Mouse (Mus musculus) layer of hippocampus, postnatal 14 days (tissue): ENCODE results near the gene Dnmt1. TPM values are rescaled to one million over a fixed set of nuclear protein-coding genes. Genes with fewer than 3 reads are reported as not detected.

Experiments used
- DNase-seq, 2 experiments: peaks; one replicate each; pipeline ENCODE4 v3.0.0; 2021 to 2022; ENCODE audit warnings: low spot score in 2 of 2, mixed read lengths in 1 of 2
- total RNA-seq, 2 experiments: library from RNA; stranded (reverse); gene quantifications; 2 replicates each; pipeline ENCODE4 v1.2.3; 2021

Gene Dnmt1
- total RNA-seq, 2 experiments from 2014 or later: 35.5 to 37.1 TPM

DNA sequence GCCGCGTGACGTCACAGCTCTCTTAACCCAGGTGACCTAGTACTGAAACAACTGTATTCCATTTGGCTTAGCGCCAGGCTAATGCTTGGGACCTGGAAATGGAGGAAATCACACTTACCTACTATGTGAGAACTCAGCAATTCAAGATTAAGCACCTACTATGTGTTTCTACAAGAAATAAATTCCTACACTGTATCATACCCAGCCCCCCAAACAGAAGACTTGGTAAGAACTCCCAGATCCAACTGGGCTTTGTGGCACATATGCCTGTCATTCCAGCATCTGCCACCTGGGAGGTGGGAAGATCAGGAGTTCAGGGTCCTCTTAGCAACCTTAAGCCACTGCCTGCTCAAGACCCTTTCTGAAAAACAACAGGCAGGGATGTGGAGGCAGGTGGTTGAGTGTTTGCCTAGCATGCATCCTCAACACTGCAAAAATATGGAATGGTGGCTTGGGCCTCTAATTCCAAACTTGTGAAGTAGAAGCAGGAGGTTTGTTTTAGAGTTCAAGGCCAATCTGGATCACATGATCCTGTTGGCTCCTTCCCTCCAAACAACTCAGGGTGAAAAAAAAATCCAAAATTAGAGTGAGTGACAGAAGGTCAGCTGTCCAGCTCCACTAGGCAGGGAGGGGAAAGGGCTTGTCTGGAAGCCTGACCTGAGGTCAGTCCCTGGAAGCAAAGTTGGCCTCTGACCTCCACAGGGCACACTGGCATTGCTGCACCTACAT is 17.4 kb upstream of the Dnmt1 start:
- DNase-seq: no peak

DNA sequence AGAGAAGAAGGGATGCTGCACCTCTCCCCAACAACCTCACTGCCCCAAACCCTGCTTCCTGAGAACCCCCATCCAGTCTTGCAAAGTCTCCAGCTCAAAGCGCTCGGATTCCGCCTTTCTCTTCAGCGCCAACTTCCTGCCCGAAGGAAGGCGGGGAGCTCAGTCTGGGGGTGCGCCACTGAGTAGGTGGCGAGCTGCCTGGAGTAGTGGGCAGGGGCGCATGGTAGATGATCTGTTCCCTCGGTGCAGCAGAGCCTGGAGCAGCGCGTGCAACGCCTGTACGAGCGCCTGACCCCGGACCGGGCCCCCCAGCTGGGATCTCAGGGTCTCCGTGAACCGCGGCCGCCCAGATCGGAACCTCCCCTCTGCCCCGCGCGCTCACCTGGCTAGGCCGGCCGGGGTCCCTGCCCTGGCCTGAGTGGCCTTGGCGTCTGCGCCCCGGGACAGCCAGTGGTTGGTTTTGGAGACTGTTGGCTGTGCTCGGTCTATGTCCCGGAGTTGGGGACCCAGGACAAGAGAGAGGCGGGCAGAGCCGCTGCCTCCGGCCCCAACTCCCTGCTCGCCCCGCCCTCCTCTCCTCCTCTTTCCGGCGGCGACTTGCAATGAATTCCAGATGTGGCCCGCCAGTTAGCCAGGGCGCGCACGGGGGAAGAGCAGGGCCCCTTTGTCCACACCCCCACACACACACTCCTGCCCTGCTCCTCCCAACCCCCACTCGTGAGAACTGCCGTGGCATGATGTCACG is 16.7 kb upstream of the Dnmt1 start, which contains the start of gene S1pr2:
S1pr2 (minus strand) TSS at position 566 of the 745 bp plus-strand sequence.
- DNase-seq: peak; percentile 37 to 43

DNA sequence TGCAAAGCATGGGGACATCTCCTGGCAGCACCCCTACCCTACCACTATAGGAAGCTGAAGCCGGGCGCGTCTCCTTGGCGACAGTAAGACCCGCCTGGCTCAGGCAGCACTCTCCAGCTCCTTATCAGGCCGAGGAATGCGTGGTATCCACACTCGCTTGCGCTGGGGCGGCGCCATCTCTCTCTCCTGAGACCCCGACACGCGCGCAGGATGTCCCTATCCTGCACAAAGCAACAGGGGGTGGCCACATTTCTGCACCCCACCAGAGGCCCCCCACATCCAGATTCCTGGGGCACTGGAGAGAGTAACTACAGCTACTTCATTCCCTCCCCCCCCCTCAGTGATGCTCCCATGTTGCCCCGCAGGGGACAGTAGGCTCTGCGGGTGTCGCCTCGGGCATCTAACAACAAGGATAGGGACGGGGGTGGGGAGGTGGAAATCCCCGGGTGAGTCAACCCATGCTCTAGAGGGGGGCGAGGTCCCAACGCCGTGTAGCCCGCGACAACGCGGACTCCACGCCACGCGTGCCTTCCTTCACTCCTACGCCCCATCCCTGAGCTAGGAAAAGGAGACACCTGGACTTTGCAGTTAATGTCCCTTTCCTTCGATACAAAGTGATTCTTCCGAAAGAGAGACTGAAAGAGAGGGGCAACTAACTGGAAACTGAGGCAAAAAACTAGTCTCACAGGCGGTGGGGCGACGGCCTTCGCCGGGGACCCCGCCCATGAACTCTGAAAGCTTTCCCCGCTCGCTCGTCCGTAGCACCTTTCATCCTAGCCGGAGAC is 15.9 kb upstream of the Dnmt1 start:
- no peak for DNase-seq

DNA sequence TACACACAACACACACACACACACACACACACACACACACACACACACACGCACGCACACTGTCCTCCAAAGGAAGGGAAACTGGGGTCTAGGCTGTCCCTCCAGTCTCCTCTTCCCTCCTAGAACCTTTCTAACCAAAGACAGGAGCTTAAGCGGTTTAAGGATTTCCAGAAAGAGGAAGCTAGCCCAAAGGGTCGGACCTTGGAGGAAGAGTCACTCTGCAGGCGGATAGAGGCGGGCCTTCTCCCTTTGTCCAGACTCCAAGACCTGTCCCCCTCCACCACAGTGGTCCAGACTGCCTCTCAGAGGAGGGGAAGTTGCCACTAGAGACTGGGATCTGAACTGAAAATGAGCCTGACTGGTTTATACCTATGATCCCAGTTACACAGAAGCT is 14.0 kb upstream of the Dnmt1 start:
- no peak for DNase-seq

DNA sequence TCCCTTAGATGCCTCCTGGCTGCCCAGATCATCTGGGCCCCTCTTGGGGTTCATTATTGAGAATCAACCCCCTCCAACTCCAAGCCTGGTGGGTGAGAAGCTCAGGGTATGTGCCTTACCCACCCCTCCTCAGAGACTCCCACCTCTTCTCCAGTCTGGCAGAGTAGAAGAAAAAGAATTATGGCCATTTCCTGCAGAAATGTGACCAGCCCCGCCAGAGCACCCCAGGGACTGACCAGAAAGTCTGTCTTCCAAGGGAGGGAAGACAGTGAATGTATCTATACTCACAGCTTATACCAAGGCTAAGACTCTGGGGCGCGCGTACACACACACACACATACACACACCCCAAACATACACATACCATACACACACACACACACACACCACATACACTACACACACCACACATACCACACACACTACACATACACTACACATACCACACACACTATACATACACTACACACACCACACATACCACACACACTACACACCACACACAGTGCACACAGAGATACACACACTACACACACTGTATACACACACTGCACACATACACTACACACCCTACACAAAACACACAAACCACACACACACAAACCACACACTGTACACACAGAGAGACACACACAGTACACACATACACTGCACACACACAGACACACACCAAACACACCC is 13.5 kb upstream of the Dnmt1 start:
- no peak for DNase-seq

DNA sequence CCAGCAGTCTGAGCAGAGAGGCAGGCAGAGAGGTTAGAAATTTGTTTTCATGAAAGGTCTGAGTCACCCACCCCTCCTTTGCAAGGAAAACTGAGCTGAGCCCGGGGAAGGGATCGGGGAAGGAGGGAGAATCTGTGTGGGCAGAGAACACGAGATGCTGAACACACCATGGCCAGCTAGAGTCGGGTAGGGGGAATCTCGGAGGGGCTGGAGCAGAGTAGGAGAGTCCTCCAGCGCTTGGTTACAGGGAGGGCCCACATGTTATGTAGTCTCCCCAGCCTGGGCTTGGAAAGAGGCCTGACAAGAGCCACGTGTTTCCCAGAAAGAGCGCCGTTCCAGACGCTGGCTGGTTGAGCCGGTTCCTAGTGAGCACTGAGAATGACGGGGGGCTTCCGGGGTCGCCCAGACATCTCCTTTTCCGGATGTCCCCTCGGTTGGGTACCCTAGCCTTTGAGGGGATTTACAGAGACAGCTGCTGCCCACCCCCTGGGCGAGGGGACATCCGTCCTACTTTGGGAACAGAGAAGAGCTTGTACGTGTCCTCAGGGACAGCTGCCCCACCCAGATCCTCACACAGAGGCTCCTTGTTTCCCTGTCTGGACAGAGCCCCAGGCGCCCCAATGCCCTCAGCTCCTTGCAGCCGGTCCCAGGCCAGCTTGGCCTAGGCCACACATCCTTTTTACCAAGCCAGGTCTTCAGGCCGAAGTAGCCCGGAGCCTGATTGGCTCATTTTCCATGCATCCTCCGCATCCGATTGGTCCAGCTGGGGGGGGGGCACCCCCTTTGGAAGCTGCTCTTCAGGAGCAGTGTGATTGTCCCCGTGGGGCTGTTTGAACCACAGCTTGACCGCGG is 12.7 kb upstream of the Dnmt1 start:
- peak; percentile 56 to 65 for DNase-seq

GRCm38 (mm10) chr9:20971751-20972140 is 12.1 kb upstream of the Dnmt1 start:
- no peak for DNase-seq

DNA sequence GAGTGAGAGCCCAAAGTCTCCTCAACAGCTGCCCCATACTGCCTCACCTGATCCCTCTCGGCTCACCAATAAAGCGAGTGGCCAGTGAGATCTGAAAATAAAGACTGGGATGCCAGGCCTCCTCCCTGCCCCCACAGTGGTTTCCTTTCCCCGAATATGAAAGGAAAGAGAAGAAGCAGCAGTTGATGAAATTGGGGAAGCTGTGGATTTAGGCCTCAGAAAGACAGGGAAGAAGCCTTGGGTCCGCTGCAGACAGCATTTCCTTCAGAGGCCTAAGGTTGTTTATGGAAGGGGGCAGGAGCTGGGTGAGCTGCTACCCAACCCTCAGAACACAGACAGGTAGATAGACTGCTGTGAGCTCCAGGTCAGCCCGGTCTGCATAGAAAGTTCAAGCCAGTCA is 7.1 kb upstream of the Dnmt1 start:
- no peak for DNase-seq

- DNase-seq: no peak
Observed at GRCm38 (mm10) chr9:20966008-20966407, 6.3 kb upstream of the Dnmt1 start.

GRCm38 (mm10) chr9:20965606-20966005 is 5.9 kb upstream of the Dnmt1 start:
- DNase-seq: no peak

DNA sequence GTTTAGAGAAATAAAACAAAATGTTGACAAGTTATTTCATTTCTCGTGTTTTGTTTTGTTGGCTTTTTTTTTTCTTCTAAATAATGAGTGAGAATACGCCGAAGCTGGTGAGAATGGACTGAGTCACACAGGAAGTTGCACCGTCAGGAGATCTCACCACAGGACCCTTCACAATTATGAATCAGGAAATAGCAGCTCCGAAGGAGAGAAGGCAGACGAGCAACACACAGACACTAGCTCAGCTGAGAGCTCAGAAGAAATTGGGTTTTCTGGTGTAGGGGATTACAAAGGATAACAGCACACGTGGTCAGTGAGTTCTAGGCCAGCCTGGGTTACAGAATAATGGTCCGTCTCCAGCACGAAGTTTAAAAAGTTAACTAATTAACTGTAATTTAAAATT is 1.9 kb upstream of the Dnmt1 start:
- no peak for DNase-seq

DNA sequence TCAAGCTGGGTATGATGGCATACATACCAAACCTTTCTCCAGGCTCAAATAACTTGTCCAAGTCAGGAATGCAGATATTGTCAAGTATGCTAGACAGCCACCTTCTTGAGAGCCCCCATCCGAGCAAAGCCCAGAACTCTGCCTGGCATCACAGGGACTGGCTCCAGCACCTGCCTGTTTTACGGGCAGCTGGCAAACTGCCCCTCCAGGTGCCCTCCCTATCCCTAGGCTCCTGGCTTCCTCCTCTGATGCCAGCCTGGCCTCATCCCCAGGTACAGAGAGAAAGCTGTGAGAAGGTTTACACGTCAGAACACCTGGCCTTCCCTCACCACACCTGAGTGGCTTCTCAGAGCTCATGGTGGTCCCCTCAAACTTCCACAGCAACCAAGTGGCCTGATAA is 2.7 kb downstream of the Dnmt1 start:
- no peak for DNase-seq

- peak; percentile 96 to 98 for DNase-seq
Observed at GRCm38 (mm10) chr9:20952520-20953227, 7.0 kb downstream of the Dnmt1 start.

- DNase-seq: no peak
Observed at GRCm38 (mm10) chr9:20951966-20952519, 7.6 kb downstream of the Dnmt1 start.

- no peak for DNase-seq
Observed at GRCm38 (mm10) chr9:20951441-20951840, 8.2 kb downstream of the Dnmt1 start.

GRCm38 (mm10) chr9:20950419-20950818 is 9.3 kb downstream of the Dnmt1 start:
- no peak for DNase-seq

- no peak for DNase-seq
Observed at GRCm38 (mm10) chr9:20946066-20946880, 13.4 kb downstream of the Dnmt1 start.

- DNase-seq: no peak
Observed at GRCm38 (mm10) chr9:20944697-20945370, 14.9 kb downstream of the Dnmt1 start.
